Mouse (Mus musculus): ENCODE results near the gene Grik2.
"Not testable (repeated sequence)": the region's sequence is repeated elsewhere in the genome, so short reads cannot be mapped to it uniquely, and the experiment has no call there.

Grik2 gene

DNA sequence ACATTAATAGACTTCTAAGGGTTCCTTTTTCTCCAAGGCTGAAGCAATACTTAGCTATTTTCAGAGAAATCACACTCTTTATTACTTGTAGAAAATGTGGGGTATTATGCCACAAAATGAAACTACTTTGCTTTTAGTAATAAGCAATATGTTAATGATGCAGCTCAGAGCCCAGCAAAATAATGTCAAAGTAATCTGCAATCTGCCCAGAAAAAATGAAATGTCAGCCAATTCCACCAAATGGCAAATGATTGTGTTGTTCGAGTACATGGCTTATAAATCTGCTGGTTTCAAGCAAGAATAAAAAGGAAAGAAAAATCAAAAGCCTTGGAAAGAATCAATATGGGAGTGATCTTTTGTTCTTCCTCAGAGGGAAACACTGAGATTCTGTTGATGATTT is 136.2 kb downstream of the Grik2 start:
- no peak for DNase-seq (ENCODE audit: low read depth, low spot score)

DNA sequence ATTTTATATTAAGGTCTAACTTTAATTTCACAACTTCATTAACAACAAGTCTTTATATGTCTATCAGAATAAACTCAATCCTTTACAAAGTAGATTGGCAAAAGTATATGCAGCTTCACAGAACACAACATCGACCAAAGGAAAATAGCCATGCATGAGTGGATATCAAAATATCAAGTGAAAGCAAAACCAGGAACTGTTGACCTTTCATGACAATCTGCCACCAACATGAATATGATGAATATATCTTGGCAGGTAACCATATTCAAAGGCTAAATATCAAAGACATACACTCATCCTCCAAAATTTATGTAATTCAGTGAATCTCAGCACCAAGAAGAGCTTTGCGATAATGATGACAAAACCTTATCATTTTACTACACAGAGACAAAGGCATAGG is 141.4 kb downstream of the Grik2 start:
- no peak for DNase-seq (ENCODE audit: low read depth, low spot score)

DNA sequence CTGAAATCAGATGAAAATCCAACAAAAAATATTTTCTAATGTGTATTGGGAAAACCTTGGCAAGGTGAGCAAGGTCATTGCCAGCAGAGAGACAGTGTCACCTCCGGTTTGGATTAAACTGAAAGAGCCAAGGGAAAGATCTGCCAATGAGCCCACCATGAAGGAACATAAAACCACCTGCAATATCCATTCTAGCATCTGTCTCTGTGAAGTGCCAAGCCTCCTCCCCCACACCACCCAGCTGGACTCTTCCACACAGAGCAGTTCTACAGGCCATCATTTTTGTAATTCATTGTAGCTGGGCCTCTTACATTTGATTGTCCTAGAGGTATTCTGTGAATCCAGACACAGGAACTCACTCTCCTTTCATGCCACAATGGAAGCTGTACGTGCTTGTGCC is 148.7 kb downstream of the Grik2 start:
- DNase-seq (ENCODE audit: low read depth, low spot score): no peak

DNA sequence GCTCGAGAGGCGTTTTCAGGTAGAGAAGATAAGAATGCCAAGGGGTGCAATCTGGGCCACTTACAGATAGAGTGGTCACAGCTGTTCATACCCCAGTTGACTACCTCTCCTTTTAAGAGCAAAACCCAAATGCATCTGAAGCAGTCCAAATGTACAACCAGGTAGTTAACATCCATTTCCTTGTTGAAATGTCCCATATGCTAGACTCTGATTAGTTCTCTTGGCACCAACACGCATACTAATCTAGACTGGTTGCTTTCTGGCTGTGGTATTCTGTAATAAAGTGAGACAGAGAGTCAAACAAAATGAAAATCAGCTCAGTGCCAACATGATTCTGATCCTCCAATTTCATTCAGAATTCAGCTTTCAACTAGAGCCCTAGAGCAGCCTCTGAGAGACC is 164.6 kb downstream of the Grik2 start:
- DNase-seq (ENCODE audit: low read depth, low spot score): no peak

DNA sequence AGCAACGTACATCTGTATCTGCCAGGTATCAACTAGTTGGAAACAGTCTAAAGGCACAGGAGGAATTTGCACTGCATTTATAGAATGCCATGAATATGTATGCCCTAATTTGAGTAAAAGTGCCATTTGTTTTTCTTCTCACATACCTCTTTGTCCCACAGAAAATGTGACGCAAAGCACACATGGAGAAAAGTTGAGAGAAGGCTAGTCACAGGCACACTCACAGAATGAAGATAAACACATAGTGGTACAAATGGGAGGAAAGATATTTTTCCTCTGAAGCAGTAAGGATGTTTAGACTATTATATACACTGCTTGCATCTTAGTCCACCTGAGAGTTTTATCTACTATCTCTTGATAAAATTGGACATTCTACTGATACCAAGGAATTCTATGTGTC is 190.9 kb downstream of the Grik2 start:
- DNase-seq (ENCODE audit: low read depth, low spot score): no peak

DNA sequence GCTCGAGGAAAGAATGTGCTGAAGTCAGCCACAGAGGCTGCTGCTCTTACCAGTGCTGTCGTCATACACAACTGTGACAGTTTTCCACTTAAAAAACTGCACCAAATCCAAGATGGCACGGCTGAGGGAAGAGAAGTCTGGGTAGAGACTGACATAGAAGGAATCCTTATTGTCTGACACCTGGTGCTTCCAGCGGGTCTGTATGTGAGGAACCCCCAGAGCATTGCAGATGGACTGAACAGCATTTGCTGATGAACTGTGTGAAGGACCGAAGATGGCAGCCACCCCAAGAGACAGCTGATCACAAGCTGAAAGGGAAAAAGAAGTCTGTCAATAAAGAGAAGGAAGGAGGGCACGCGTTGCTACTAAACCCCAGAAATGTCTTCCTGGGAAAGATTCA is 215.1 kb downstream of the Grik2 start:
- no peak for DNase-seq (ENCODE audit: low read depth, low spot score)

DNA sequence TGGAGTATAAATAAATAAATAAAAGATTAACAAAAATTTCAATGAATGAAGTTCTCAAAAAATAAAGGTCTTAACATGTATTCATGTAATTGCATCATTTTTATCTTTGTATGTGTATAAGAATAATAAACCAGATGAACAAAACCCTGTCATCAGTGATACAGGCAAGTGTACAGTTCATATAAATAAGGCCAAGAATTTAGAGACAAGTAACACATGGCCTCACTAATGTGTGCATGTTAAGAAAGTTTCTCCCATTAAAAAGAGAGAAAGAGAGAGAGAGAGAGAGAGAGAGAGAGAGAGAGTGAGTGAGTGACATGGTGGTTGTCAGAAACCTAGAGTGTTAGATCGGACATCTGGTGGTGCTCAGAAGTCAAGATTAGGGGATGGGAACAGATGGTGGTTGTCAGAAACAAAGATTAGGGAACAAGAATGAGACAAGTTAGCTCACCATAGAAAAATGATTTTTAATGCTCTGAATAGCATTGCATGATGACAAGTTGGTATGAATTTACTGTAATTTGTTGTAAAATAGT is 228.6 kb downstream of the Grik2 start:
- no peak for DNase-seq (ENCODE audit: low read depth, low spot score)

DNA sequence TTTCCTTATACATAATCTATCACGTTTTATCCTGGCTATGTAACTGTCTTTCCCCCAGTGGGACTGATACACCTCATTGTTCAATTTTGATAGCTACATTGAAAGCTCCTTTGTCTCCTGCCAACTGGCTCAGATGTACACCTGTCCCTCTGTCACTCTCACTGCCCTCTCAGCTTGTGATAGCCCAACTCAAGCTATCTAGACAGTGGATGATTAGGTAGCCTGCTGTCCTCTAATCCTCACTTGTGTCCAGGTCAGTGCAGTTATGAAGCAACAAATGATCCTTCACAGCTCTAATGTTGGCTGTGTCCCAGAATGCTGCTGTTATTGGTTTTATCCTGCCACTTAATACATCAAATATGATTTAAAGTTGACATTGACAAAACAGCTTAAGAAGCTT is 246.3 kb downstream of the Grik2 start:
- no peak for DNase-seq (ENCODE audit: low read depth, low spot score)

DNA sequence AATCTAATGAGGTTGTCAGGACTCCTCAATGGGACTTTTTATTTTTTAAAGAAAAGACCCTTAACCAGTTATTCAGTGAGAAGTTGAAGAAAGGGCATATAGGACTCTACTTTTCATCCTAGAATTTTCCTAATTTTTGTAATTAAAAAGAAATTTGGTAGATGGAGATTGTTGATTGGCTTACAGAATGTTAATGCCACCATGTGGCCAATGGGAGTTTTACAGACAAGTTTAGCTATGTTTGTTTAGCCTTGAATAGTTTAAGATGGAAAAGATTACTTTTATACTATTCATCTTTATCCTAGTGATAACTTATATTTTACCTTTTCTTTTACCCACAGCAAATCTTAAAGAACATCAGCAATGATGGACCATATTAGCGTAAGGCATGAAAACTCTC is 268.8 kb downstream of the Grik2 start:
- DNase-seq (ENCODE audit: low read depth, low spot score): no peak

DNA sequence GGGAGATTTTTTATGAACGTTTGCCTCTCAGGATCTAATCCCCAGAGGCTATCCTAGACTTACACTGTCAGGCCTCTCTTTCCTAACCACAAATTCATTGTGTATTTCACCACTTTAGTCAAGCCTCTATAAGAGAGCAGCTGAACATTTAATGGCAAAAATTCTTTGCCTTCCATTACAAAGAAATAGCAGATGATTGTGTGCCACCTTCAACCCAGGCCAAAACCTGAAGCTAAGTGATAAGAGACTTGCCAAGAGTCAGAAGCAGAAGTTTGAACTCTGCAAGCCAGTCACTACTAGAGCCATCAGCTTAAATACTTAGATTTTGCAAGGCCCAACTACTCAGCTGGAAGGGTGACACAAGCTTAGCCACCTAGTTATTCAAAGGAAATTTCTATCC is 287.9 kb downstream of the Grik2 start:
- no peak for DNase-seq (ENCODE audit: low read depth, low spot score)

DNA sequence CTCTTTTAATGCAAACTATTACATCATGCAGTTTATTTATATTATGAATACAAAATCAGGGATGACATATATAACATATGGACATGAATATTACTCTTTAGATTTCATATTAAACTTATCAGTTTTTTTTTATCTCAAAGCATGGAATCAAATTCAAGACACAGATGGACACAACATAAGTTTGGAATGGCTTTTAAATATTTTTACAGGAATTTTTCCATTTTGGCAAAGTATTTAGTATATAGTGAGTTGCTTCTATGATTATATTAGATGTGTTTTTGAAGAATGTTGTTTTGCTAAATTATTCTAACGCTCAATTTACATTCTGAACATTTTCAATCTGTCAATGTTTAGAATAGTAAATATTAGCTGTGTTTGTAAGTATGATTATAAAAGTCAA is 291.3 kb downstream of the Grik2 start:
- no peak for DNase-seq (ENCODE audit: low read depth, low spot score)

DNA sequence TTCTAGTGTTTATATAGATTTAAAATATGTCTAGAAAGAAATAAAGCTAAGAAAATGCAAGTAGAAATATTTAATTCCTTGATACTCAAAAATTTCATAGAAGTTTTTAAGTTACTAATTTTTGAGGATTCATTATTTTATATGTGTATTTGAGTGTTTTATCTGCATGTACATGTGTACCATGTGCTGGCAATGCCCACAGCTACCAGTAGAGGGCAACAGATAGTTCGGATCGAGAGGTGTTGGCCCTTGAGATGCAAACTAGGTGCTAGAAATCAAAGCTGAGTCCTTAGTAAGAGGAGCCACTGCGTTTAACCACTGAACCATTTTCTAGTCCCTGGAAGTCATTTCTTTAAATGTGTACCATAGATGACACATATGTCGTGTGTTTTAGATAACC is 307.1 kb downstream of the Grik2 start:
- no peak for DNase-seq (ENCODE audit: low read depth, low spot score)

DNA sequence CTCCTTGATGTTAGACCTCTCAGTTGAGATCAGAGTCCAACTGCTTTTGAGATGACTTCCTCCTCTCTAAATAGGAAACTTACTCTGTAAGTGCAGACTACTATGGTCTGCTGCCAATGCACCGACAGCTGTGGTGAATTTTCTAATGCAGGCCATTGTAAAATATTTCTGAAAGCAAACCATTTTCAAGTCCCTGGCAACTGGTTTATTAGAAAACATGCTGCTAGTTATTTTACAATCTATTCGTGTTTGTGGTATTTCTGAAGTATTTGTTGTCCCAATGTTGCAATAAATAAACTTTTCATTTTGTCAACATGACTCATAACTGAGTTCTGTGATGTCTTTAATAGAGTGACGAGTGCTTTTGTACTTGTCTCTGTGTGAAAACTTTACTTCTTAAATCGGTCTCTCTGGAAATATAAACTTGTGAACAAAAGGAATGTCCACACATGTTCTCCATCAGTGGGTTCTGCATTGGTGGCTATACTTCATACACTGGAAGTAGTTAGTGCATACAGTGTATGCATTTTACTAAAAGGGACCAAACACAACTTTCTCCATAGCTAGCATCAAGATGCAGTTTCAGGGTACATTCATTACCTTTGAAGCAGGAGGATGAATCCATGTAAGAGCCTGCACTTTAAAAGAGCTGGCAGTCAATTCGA is 308.3 kb downstream of the Grik2 start:
- no peak for DNase-seq (ENCODE audit: low read depth, low spot score)

DNA sequence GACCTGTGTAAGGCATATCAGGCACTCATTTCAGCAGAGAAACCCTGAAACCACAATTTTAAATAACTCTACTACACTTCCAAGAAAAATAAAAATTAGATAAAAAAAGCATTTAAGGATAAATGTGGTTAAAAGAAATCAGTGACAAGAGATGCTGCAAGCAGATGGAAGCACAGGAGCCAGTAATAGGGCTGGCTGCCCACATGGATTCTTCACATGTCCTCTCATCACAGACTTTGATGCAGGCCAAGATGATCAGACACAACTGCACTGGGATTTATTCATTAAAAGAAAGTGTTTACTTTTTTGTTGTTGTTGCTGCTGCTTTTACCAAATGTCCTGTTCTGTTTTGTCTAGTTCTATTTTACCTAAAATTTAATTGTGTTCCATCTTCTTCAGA is 315.0 kb downstream of the Grik2 start:
- no peak for DNase-seq (ENCODE audit: low read depth, low spot score)

DNA sequence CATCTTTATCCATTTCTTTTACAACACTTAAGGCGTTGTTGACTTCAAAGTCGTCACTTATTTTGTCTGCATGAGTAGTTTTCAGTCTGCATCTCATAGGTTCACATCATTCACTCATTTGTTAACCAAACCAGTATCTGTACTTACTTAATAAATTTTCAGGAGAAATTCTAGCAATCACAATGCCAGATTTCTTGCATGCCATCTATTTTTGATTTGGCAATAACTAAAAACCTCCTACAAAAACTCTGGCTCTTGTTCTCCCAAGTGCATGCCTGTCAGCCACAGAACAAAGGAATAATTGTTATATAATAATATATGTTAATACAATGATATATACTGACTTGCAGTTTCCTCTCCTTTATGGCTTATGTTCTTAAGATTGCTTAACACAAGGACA is 331.8 kb downstream of the Grik2 start:
- no peak for DNase-seq (ENCODE audit: low read depth, low spot score)

DNA sequence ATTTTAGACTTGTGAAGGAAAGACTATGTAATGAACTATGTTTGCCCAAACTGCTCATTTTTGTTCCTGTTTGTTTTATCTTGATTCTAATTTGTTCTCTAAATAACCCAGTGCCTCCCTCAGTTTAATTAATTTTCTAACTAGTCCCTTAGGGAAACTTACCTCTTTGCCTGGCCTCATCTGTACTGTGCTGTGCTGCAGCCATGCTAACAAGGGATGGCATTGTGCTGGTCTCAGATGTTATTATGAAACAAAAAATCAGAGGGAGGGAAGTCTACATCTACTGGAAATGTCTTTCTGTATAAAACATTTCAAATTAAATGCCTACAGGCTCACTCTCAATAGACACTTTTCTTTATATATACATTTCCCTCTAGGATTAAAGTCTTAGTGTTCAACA is 335.0 kb downstream of the Grik2 start:
- DNase-seq (ENCODE audit: low read depth, low spot score): no peak

DNA sequence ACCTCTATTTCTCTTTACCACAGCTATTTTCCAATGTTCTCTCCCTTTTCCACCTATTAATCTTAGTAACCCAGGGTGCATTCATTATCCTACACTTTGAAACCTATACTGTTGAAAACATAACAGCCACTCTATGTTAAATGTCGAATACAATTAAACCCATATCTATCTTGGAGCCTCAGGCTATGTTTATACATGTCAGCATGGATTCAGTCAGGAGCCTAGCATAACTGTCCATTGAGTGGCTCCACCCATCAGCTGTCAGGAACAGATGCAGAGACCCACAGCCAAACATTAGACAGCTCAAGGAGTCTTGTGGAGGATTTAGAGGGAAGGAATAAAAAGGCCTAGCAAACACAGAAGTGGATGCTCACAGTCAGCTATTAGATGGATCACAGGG is 347.2 kb downstream of the Grik2 start:
- no peak for DNase-seq (ENCODE audit: low read depth, low spot score)

DNA sequence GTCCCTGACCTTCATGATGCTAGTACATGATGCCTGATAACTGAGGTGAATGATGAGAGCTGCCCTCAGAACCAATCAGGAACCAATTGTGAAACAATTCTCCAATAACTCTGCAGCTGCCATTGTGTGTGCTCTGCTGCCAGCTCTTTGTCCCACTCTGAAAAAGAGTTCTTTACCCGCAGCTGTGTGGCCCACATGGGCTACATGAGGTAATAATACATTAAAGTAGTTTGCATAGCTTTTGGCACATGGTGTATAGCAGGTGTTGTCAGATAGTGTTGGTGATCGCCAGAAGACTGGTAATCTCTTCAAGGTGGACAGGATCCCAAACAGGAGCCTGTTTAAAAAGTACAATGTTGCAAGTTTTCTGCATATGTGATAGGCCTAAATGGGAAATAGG is 351.5 kb downstream of the Grik2 start:
- DNase-seq (ENCODE audit: low read depth, low spot score): no peak

DNA sequence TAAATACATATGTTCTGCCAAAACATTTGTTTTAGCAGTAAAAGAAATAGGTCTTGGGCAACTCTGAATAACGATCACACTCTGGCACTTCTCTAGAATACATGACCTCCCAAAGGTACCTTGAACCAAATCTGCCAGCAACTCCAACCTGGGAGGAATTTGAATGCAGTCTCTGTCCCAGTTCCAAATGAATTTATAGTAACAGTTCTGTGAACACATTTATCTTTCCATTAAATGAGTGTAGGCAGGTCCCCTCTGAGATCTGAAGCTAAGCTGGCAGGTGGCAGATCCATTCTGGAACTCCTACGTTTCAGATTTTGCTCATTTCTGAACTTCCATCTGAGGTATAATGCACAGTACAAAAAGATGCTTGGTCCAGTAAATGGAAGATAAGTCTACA is 352.3 kb downstream of the Grik2 start:
- no peak for DNase-seq (ENCODE audit: low read depth, low spot score)

DNA sequence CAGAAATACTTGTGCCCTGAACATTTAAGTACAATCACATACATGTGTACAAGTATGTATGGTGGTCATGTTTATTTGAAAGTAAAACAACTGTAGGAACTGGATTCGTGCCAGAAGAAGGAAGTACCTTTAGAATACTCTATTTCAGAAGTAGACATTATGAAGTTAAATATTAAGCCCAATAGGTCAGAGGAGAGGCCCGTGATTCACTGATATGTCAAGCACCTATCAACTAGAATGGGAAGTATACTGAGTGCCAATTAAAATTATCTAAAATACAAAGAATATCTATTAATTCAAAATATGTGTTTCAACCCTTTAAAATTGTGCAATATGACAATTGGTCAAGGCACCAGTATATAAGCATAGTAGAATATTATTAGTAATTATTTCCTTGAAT is 355.7 kb downstream of the Grik2 start:
- DNase-seq (ENCODE audit: low read depth, low spot score): no peak

DNA sequence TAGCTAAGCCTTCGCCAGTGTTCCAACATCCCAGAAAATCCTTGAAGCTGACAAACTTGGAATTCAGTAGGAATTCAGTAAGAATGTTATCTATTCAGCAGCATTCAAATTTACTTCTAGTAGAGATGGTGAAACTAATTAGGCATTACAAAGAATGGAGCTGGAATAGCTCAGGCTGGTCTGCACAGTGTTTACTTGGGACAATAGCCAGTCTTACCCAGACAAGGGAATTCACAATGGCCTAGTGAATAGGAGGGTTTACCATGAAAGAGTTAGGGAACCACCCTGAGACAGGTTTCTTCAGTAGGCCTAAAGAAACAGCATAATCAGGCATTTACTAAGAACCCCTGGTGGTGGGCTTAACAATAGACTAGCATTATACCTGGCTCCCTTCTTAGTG is 371.4 kb downstream of the Grik2 start:
- not testable (repeated sequence) for DNase-seq (ENCODE audit: low read depth, low spot score)

DNA sequence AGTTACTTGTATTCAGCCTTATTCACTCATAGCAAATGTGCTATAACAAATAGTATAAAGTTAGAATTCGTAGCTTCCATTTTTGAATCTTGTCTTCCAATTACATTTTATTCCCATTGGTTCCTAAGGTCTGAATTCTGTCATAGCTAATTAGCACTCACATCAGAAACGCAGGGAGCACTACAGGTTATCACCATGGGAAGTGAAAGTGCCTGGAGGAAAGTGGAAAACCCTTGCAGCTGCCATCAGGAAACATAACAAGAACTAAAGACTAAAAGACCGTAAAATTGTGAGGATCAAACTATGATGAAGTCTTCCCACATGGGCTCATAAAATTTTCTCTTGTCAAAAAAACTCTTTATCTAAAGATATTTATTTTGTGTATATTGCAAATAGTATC is 405.6 kb downstream of the Grik2 start:
- no peak for DNase-seq (ENCODE audit: low read depth, low spot score)

DNA sequence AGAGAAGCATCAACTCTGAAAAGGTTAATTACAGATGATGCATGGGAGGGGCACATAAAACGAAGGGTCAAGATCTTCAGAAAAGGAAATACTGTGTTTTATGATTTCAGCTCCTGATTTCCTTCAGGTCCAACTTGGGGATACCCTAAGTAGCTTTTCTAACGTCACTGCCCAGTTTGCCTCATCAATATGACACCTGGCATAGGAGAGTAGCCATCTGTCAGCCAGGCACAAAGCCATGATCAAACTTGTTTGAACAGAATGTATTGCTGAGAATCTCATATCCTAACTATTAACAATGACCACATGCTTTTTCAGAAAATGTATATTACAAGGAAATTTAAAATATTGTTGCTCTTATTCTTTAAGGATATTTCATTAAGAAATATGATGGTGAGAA is 406.7 kb downstream of the Grik2 start:
- no peak for DNase-seq (ENCODE audit: low read depth, low spot score)

DNA sequence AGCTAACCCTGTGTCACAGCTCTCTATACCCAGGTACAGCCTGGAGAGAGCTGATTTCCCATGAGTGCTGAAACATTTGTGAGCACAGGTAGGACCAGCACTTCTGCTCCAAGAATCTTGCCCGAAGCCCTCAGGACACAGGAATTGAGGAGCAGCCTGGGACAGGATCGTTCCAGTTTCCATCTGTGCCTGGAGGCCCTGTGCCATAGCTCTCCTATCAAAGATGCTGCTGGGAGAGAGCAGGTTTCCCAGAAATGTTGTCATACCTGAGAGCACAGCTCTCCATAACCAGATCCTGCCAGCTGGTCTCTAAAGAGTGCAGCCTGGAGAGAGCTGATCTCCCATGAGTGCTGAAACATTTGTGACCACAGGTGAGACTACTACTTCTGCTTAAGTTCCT is 420.0 kb downstream of the Grik2 start:
- no peak for DNase-seq (ENCODE audit: low read depth, low spot score)
